Mouse (Mus musculus): ENCODE measurements around the gene 6330409D20Rik. TPM values are rescaled to one million over a fixed set of nuclear protein-coding genes. Genes with fewer than 3 reads are reported as not detected.

6330409D20Rik gene
- total RNA-seq, 2 experiments from 2014 or later, result 2.2 to 3.8 TPM

GRCm38 (mm10) chr2:32759001-32759400 lies 18.2 kb upstream of the 6330409D20Rik start:
- no peak for DNase-seq (ENCODE audit: low spot score in 2 of 2)
- intact Hi-C loops (cut with DNase I), result no loop called here

- intact Hi-C loops (cut with DNase I), result no loop called here
- no peak for DNase-seq (ENCODE audit: low spot score in 2 of 2)
These were observed 17.7 kb upstream of the 6330409D20Rik start for GRCm38 (mm10) chr2:32758503-32758902.

- peak; percentile 98 for DNase-seq (ENCODE audit: low spot score in 2 of 2)
- intact Hi-C loops (cut with DNase I), result loop anchor here (1.0 kb wide), 1 partner anchor 44 kb away; the partner anchor contains the start of gene Cdk9
These were observed 16.4 kb upstream of the 6330409D20Rik start, which contains the start of gene Tor2a for GRCm38 (mm10) chr2:32757056-32757845. TSS of gene Tor2a (plus strand) at chr2:32757234.

- intact Hi-C loops (cut with DNase I), result loop anchor here (1.0 kb wide), 1 partner anchor 43 kb away; the partner anchor contains the start of gene Cdk9
- DNase-seq (ENCODE audit: low spot score in 2 of 2), result no peak
These were observed 15.8 kb upstream of the 6330409D20Rik start for GRCm38 (mm10) chr2:32756674-32757055.

GRCm38 (mm10) chr2:32752181-32752580 lies 11.4 kb upstream of the 6330409D20Rik start:
- intact Hi-C loops (cut with DNase I), result no loop called here
- no peak for DNase-seq (ENCODE audit: low spot score in 2 of 2)

- intact Hi-C loops (cut with DNase I), result no loop called here
- no peak for DNase-seq (ENCODE audit: low spot score in 2 of 2)
These were observed 10.8 kb upstream of the 6330409D20Rik start for GRCm38 (mm10) chr2:32751665-32752033.

- intact Hi-C loops (cut with DNase I), result no loop called here
- DNase-seq (ENCODE audit: low spot score in 2 of 2), result no peak
These were observed 10.3 kb upstream of the 6330409D20Rik start for GRCm38 (mm10) chr2:32750887-32751664.

GRCm38 (mm10) chr2:32750199-32750598 lies 9.4 kb upstream of the 6330409D20Rik start:
- DNase-seq (ENCODE audit: low spot score in 2 of 2), result no peak
- intact Hi-C loops (cut with DNase I), result no loop called here

- no peak for DNase-seq (ENCODE audit: low spot score in 2 of 2)
- intact Hi-C loops (cut with DNase I), result no loop called here
These were observed 8.3 kb upstream of the 6330409D20Rik start for GRCm38 (mm10) chr2:32749082-32749481.

- intact Hi-C loops (cut with DNase I), result no loop called here
These were observed 3.6 kb upstream of the 6330409D20Rik start for GRCm38 (mm10) chr2:32744272-32744982.

GRCm38 (mm10) chr2:32742173-32742531 lies 1.3 kb upstream of the 6330409D20Rik start:
- DNase-seq (ENCODE audit: low spot score in 2 of 2), result peak; percentile 88 to 89
- intact Hi-C loops (cut with DNase I), result no loop called here

More at GRCm38 (mm10) chr2:32744272-32744982, 3.6 kb upstream of the 6330409D20Rik start:
- DNase-seq (ENCODE audit: low spot score in 2 of 2), result no peak

- DNase-seq (ENCODE audit: low spot score in 2 of 2), result peak in 1 of 2 experiments; percentile 66
- intact Hi-C loops (cut with DNase I), result no loop called here
These were observed 707 bp upstream of the 6330409D20Rik start for GRCm38 (mm10) chr2:32741273-32742172.

- no peak for DNase-seq (ENCODE audit: low spot score in 2 of 2)
- intact Hi-C loops (cut with DNase I), result no loop called here
These were observed 1.5 kb downstream of the 6330409D20Rik start for GRCm38 (mm10) chr2:32739311-32739710.

GRCm38 (mm10) chr2:32737008-32737407 lies 3.8 kb downstream of the 6330409D20Rik start:
- DNase-seq (ENCODE audit: low spot score in 2 of 2), result no peak
- intact Hi-C loops (cut with DNase I), result no loop called here

- no peak for DNase-seq (ENCODE audit: low spot score in 2 of 2)
- intact Hi-C loops (cut with DNase I), result no loop called here
These were observed 4.4 kb downstream of the 6330409D20Rik start for GRCm38 (mm10) chr2:32736306-32736829.

- no peak for DNase-seq (ENCODE audit: low spot score in 2 of 2)
- intact Hi-C loops (cut with DNase I), result no loop called here
These were observed 5.9 kb downstream of the 6330409D20Rik start for GRCm38 (mm10) chr2:32734933-32735332.

GRCm38 (mm10) chr2:32734480-32734879 lies 6.3 kb downstream of the 6330409D20Rik start:
- no peak for DNase-seq (ENCODE audit: low spot score in 2 of 2)
- intact Hi-C loops (cut with DNase I), result no loop called here

GRCm38 (mm10) chr2:32732695-32733094 lies 8.1 kb downstream of the 6330409D20Rik start:
- DNase-seq (ENCODE audit: low spot score in 2 of 2), result no peak

GRCm38 (mm10) chr2:32731911-32732310 lies 8.9 kb downstream of the 6330409D20Rik start:
- intact Hi-C loops (cut with DNase I), result no loop called here
- DNase-seq (ENCODE audit: low spot score in 2 of 2), result no peak

More at GRCm38 (mm10) chr2:32732695-32733094, 8.1 kb downstream of the 6330409D20Rik start:
- intact Hi-C loops (cut with DNase I), result no loop called here
